ENCODE assay signal across 26 mouse cellular contexts in the genomic region with DNA sequence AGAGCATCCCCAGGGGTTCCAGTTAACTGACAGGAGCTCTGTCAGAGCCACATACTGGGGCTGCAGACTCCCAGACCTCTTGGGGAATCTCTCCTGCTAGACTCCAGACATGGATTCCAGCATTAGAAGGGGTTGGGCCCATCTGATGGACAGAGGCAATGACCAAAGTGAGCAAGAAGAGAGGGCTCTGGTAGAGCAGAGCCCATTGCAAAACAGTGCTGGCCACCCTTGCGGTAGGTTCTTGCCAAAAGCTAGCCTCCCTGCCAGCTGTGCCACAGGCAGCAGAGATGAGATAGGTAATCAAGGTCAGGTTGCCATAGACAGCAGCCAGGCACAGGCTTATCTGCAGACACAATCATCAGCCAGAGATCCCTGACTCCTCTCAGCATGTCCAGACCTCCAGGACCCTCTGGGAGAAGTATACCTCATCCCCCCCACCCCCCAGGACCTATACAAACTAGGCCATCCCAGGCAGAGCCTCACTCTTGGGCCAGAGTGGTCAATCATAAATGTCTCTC.
DNase-seq lines count a peak whose midpoint lies in the region; ATAC-seq and TF ChIP-seq lines count a peak whose summit lies in the region.
"Had no signal": no experiment of that assay in that cellular context is flagged by ENCODE, and none has a peak within 500 bp of the region (broad histone marks: within the 10 kb centered on the region; RNA-seq: fewer than 3 reads in every experiment).

No protein-coding gene starts in this region.

- H3K27me3 ChIP-seq in liver, postnatal 0 days (ENCODE audit: insufficient read depth, low read length): no peaks in the 10 kb centered on the region
- H3K27me3 ChIP-seq in liver, embryonic 11.5 days (replicated peaks; ENCODE audit: control insufficient read depth, insufficient read depth, low read length): no peaks in the 10 kb centered on the region
- H3K27me3 ChIP-seq: embryonic facial prominence, embryonic 15.5 days; forebrain, embryonic 13.5 days; heart, embryonic 13.5 days; limb, embryonic 15.5 days; neural tube, embryonic 12.5 days had no signal

- TF ChIP-seq CTCF in gastrocnemius, adult 2 months (IDR thresholded peaks at IDR 0.05): no peak
- TF ChIP-seq CTCF in liver, postnatal 0 days (IDR thresholded peaks at IDR 0.05; ENCODE audit: low read depth): no peak

- ATAC-seq in liver, postnatal 0 days: peak; percentile 23; the same call in 1 of the 2 replicates
- no peak for ATAC-seq in liver, embryonic 11.5 days (replicated peaks; ENCODE audit: low FRiP score)
- ATAC-seq: forebrain, embryonic 13.5 days; intestine, postnatal 0 days had no signal

- peak; percentile 25 for DNase-seq in gastrocnemius, adult 2 months
- DNase-seq in gastrocnemius, postnatal 25 days: no peak
- no peak for DNase-seq in liver, postnatal 0 days
- DNase-seq in liver, embryonic 11.5 days (ENCODE audit: low spot score): no peak
- peak; percentile 23 for DNase-seq in ovary, postnatal 36 days (ENCODE audit: low spot score)
- DNase-seq in ovary, postnatal 10 days (ENCODE audit: low spot score): no peak
- no peak for DNase-seq in frontal cortex, postnatal 10 days (ENCODE audit: low spot score in 2 of 2)
- DNase-seq: B cell, adult 2 months; cerebellum, adult 8-10 months; cerebellum, postnatal 25 days; heart, postnatal 10 days; layer of hippocampus, postnatal 36 days; lung, postnatal 36 days; right cerebral cortex, postnatal 25 days; spleen, adult 18-20 months; thymus, postnatal 25 days had no signal

- TF ChIP-seq EP300 in liver, postnatal 0 days (IDR thresholded peaks at IDR 0.05; ENCODE audit: low read depth): no peak

- H3K36me3 ChIP-seq in liver, postnatal 0 days (replicated peaks; ENCODE audit: insufficient read depth, low read length): no peaks in the 10 kb centered on the region
- no peaks in the 10 kb centered on the region; the same call in 1 of the 2 replicates for H3K36me3 ChIP-seq in liver, embryonic 11.5 days (ENCODE audit: control insufficient read depth, insufficient read depth, low read length)
- H3K36me3 ChIP-seq: embryonic facial prominence, embryonic 10.5 days; embryonic facial prominence, embryonic 15.5 days; heart, embryonic 13.5 days; hindbrain, embryonic 10.5 days; limb, embryonic 10.5 days; limb, embryonic 15.5 days; neural tube, embryonic 12.5 days had no signal

- H3K9ac ChIP-seq in liver, postnatal 0 days (replicated peaks): no peak overlapping the region
- H3K9ac ChIP-seq in liver, embryonic 11.5 days (ENCODE audit: low read depth, low read length): no peak overlapping the region
- H3K9ac ChIP-seq: embryonic facial prominence, embryonic 15.5 days; forebrain, embryonic 13.5 days; heart, embryonic 13.5 days; limb, embryonic 15.5 days; neural tube, embryonic 12.5 days had no signal

- WGBS in liver, postnatal 0 days (ENCODE audit: insufficient replicate concordance): 88% methylated on average over 1 of the region's 1 CpGs
- 86% methylated on average over 1 of the region's 1 CpGs for WGBS in liver, embryonic 11.5 days

- intact Hi-C loops in gastrocnemius, adult 2 months (cut with DNase I): no loop called here

- no peak overlapping the region for H3K4me2 ChIP-seq in liver, postnatal 0 days (ENCODE audit: low read depth, low read length)
- no peak overlapping the region for H3K4me2 ChIP-seq in liver, embryonic 11.5 days
- H3K4me2 ChIP-seq: embryonic facial prominence, embryonic 15.5 days; forebrain, embryonic 13.5 days; heart, embryonic 13.5 days; limb, embryonic 15.5 days; neural tube, embryonic 12.5 days had no signal

- no peak overlapping the region for H3K4me3 ChIP-seq in gastrocnemius, adult 2 months
- H3K4me3 ChIP-seq in liver, postnatal 0 days (ENCODE audit: low read depth, low read length): no peak overlapping the region
- no peak overlapping the region for H3K4me3 ChIP-seq in liver, embryonic 11.5 days (ENCODE audit: low read depth, low read length)
- H3K4me3 ChIP-seq: embryonic facial prominence, embryonic 10.5 days; embryonic facial prominence, embryonic 15.5 days; forebrain, embryonic 13.5 days; heart, embryonic 13.5 days; hindbrain, embryonic 10.5 days; limb, embryonic 10.5 days; limb, embryonic 15.5 days; myocyte; neural tube, embryonic 12.5 days had no signal

- no peaks in the 10 kb centered on the region for H3K9me3 ChIP-seq in liver, postnatal 0 days (ENCODE audit: low read length)
- no peaks in the 10 kb centered on the region for H3K9me3 ChIP-seq in liver, embryonic 11.5 days (ENCODE audit: control insufficient read depth, low read length)
- H3K9me3 ChIP-seq: embryonic facial prominence, embryonic 10.5 days; embryonic facial prominence, embryonic 15.5 days; forebrain, embryonic 13.5 days; heart, embryonic 13.5 days; hindbrain, embryonic 10.5 days; limb, embryonic 10.5 days; limb, embryonic 15.5 days; neural tube, embryonic 12.5 days had no signal

- H3K27ac ChIP-seq in gastrocnemius, adult 2 months: no peak overlapping the region
- peak overlapping the region; percentile 60 for H3K27ac ChIP-seq in liver, postnatal 0 days (ENCODE audit: low read depth)
- H3K27ac ChIP-seq in liver, embryonic 11.5 days (ENCODE audit: low read depth, low read length): no peak overlapping the region
- H3K27ac ChIP-seq: embryonic facial prominence, embryonic 10.5 days; embryonic facial prominence, embryonic 15.5 days; forebrain, embryonic 13.5 days; heart, embryonic 13.5 days; limb, embryonic 10.5 days; limb, embryonic 15.5 days; neural tube, embryonic 12.5 days had no signal

- H3K4me1 ChIP-seq in liver, postnatal 0 days (ENCODE audit: insufficient read depth): peaks cover 6% of the 10 kb centered on the region
- H3K4me1 ChIP-seq in liver, embryonic 11.5 days (replicated peaks; ENCODE audit: control insufficient read depth, insufficient read depth, low read length): no peaks in the 10 kb centered on the region
- H3K4me1 ChIP-seq: embryonic facial prominence, embryonic 15.5 days; heart, embryonic 13.5 days; limb, embryonic 15.5 days had no signal

Comparison
In these comparisons a context has a peak if more than half of its experiments do, and no peak if none do; other contexts are left out.
1. DNase-seq: peak in gastrocnemius, adult 2 months (single experiment) and ovary, postnatal 36 days (single experiment); none in gastrocnemius, postnatal 25 days (single experiment), liver, postnatal 0 days (single experiment), liver, embryonic 11.5 days (single experiment), ovary, postnatal 10 days (single experiment) and frontal cortex, postnatal 10 days (0 of 2).